Mouse (Mus musculus) Muller cell, postnatal 12 days (primary cell): ENCODE measurements at regions not wholly inside any gene's neighbourhood (a gene's known extent, or its start where the extent isn't known, plus 50 kb on each side); places are given as distances from the start of the nearest gene placed in this dataset.

Experiments
- DNase-seq: peaks from one replicate; pipeline ENCODE4 v3.0.0-alpha.2; 2015; ENCODE audit errors: inconsistent ontology term

DNA sequence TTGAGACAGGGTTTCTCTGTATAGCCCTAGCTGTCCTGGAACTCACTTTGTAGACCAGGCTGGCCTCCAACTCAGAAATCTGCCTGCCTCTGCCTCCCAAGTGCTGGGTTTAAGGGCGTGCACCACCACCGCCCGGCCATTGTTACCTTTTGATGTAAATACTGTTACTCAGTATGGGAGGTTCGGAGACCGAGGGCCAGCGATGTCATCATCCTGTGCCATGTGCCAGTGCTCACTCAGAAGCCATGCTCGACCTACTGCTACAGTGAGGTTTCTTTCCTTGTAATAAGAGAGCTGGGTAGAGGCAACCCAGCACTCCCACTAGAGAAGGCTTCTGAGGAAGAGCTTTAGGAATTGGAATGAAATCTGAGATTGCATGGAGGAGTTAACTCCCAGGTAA lies 191.6 kb upstream of the Tgfbr2 start:
- DNase-seq, result no peak

DNA sequence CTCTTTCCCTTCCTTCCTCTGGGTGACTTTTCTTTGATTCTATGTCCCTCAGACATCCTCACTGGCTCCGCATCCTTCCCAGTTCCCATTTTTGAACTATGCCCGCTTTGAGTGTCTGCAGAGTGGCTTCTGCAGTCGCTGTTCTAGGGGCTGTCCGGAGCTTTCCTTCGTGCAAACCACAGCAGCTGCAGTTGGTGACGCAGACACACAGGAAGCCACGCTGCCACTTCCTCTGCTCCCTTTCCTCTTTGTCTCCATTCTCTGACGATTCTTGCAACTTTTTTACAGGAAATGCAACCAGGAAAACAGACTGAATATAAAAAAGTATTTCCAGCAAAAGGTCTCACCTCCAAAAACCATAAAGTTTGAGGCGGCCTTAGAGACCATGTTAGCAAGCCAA lies 191.0 kb upstream of the Tgfbr2 start:
- no peak for DNase-seq

- no peak for DNase-seq
Measured at GRCm38 (mm10) chr9:116365701-116366100, 190.5 kb upstream of the Tgfbr2 start.

- no peak for DNase-seq
Measured at GRCm38 (mm10) chr9:116365016-116365685, 190.0 kb upstream of the Tgfbr2 start.

DNA sequence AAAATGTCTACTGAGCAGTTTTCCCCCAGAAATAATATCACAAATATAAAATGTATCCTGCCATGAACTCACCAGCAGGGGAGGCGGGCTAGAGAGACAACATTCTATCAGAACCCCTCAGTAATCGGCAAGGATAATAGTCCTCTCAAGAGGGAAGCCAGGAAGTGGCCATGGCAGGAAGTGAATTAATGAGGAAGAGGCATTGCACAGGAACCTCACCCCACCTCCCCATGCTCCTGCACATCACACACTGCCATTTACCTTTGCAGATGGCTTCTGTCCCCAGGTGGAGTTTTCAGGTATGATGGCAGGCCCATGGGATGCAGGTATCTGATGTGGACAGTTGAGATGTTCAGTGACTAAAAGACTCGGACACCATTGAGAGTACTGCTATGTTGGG lies 185.9 kb upstream of the Tgfbr2 start:
- DNase-seq, result no peak

GRCm38 (mm10) chr9:116354056-116354732 lies 179.0 kb upstream of the Tgfbr2 start:
- DNase-seq, result no peak

- DNase-seq, result no peak
Measured at GRCm38 (mm10) chr9:116352801-116353494, 177.8 kb upstream of the Tgfbr2 start.

- DNase-seq, result no peak
Measured at GRCm38 (mm10) chr9:116350804-116351547, 175.8 kb upstream of the Tgfbr2 start.

- no peak for DNase-seq
Measured at GRCm38 (mm10) chr9:116347021-116347420, 171.9 kb upstream of the Tgfbr2 start.

DNA sequence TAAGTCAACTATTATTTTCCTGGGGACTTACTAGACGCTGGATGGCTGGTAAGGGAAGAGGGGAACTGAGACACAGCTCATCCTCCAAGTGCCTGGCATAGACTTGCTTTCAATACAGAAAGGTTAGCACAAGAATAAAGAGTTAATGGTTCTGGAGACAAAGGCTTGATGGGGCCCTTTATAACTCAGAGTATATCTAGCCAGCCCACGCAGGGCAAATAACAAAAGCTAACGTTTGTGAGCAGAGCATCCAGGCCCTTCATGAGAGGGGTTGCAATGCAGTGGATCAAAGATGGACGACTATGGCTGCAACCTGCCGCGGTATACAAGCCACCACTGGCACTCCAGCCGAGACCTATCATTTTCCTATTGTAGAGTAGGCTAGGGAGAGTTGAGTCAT lies 171.3 kb upstream of the Tgfbr2 start:
- no peak for DNase-seq

GRCm38 (mm10) chr9:116343086-116343481 lies 167.9 kb upstream of the Tgfbr2 start:
- DNase-seq, result peak; percentile 54

DNA sequence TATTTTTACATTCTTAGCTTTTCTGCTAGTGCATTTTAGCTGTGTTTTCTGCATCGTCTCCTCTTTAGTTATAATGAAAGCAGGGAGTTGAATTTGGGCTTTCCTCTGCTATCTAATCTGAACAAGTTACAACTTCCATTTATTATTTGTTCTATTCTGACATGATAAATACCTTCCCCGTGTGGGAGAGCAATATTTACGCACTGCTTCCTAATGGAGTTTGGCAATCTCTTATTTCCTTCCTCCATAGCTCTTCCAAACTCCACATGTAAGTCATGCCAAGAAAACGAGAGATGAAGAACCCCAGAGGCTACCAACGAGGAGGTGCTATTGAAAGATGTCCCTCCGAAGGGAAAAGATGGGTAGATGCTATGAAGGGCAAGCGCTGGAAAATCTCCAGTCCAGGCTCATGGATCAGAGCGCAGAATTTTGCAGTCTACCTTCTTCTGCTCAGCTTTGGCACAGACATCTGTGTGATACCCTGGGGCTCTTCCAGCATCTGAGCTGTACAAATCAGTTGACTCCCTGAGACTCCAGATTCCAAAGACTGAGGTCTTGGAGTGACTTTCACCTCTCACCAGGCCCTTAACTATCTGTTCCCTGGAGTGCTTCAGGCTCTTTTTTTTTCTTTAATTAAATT lies 167.4 kb upstream of the Tgfbr2 start:
- no peak for DNase-seq

GRCm38 (mm10) chr9:116342009-116342408 lies 166.8 kb upstream of the Tgfbr2 start:
- DNase-seq, result no peak

GRCm38 (mm10) chr9:116340952-116341351 lies 165.8 kb upstream of the Tgfbr2 start:
- DNase-seq, result no peak

GRCm38 (mm10) chr9:116338729-116339100 lies 163.6 kb upstream of the Tgfbr2 start:
- no peak for DNase-seq

DNA sequence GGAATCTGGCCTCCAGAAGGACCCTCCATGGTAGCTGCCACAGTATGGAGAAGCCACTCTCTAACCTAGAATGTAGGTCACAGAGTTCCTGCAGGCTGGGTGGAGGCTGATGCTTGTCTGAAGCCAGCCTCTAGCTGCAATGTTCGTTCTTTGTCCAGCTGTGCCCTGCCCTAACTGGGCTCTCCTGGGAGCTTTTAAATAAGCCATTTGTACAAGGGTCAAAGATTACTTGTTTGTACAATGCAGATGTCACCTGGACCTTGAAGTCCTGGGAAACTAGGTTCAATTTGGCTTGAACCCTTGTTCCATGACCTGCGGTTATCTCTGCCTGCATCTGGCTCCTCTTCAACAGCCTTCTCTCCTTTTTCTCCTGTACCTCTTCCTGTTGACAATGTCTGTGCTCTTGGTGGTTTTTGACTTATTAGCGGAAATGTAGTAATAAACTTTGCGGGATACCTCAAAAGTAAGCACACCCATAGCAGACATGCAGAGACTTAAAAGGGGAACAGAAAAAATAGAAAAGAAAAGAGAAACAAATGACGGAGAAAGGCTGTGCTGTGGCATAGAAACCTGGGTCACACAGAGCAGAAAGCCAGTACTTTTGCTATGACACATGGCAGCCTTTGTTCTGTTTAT lies 163.1 kb upstream of the Tgfbr2 start:
- no peak for DNase-seq

DNA sequence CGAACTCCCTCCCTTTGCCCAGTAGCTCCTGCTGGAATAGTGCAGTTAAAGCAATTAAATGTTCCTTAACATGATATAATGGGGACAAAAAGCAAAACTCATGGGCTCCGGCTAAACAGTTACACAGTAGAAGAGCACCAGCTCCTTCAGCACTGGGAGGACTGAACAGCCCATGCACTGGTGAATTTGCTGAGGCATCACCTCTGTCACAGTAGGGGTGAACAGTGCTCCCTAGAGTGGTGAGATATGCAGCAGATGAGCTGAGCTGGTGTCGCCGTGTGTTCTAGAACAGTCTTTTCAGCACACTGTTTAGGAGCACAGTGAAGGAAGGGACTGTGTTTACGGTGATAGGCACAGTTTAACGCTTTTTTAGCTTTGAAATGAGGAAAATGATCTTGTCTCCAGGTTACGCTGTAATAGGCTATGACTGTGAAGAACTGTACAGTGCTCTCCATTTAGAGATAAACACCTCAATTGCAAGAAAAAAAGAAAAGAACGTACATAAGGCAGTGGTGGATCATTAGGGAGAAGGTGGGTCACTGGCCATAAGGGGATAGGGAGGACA lies 162.4 kb upstream of the Tgfbr2 start:
- no peak for DNase-seq

DNA sequence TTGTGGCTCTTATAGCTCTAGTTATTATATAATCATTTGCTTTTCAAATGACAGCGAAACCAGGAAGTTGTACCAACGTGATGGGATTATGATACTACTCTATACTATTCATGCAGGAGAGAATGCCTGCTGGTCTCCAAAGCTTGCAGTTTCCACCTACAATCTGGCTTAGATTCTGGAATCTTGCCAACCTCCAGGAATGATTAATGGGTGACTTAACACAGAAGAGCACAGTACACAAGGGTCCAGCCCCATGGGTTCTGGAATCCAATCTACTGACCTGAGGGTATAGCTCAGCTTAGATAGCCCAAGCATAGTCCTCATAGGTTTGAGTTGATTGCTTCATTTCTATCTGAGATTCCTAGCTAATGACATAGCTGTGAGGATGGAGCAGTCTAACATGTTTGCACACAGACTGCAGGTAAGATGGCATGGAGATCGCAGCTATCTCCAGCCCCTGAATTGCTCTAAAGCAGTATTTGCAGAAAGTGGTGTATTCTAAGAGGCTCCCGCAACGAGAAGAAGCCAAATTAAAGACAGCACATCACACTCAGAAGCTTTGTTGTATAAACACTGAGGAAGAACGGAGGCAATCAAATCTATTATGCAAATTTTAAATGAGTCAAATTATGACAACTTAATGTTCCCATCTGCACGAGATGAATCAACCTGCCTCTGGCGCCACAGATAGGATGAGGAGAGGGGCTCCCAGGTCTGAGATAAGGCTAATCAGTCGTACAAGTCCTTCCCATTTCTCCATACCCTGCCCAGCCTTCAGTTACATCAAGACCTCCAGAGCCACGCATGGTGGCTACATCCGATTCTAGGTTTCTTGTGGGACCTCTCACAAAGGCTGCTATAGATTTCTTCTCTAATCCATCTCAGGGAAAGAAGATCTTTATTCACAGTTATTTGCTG lies 160.7 kb upstream of the Tgfbr2 start:
- DNase-seq, result no peak

DNA sequence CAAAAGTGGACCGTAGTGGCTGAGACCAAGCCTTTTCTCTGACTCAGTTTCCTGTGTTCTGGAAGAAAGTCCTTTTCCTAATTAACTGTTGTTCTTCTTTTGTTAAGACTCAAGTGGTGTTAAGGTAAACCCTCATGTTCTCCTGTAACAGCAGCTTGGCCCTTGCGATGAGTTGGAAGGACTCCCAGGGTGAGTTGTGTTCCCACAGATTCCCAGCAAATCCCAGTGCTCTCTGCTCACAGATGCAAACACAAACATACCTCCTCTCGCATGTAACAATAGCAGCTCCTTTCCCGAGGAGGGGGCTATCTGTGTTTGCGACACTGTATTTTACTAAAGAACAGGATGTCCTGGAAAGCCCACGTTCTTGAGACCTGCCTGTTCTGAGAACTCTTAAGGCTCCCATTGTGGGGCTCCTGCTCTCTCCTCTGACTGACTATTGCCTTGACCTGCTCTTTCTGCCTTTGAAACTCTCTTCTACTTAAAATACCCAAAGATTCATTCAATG lies 158.8 kb upstream of the Tgfbr2 start:
- DNase-seq, result no peak
